Mouse (Mus musculus): ENCODE data around the gene Magee2. TPM values are rescaled to one million over a fixed set of nuclear protein-coding genes. Genes with fewer than 3 reads are reported as not detected.
"Not testable (repeated sequence)": the region's sequence is repeated elsewhere in the genome, so short reads cannot be mapped to it uniquely, and the experiment has no call there.

Magee2 gene
- polyA plus RNA-seq (2014; fragmentation: Nextera tagmentation; extraction: Ambion mirVana): 1.5 and 2.1 TPM in 2 replicates

- Histone ChIP-seq H3K9ac (ENCODE audit: low read length) (peak within 1 kb of the TSS; percentile 67), H3K27me3 (ENCODE audit: control insufficient read depth, insufficient read depth, low read length) (peaks cover 21% of the 10 kb centered on the region), H3K4me3 (ENCODE audit: control insufficient read depth in 1 of 2, insufficient read depth in 1 of 2, low read depth in 1 of 2, low read length in 2 of 2) (peak within 1 kb of the TSS; percentile 48 to 81), H3K4me2 (ENCODE audit: low read length) (peak within 1 kb of the TSS; percentile 69), H3K36me3 (ENCODE audit: control insufficient read depth, insufficient read depth, low read length) (no peaks in the 10 kb centered on the region), H3K4me1 (ENCODE audit: control insufficient read depth in 2 of 2, insufficient read depth in 2 of 2, low read length in 2 of 2) (no peaks in the 10 kb centered on the region), H3K27ac (replicated peaks in 1 of 2; ENCODE audit: control insufficient read depth in 1 of 2, insufficient read depth in 1 of 2, low read depth in 2 of 2, low read length in 2 of 2) (no peak within 1 kb of the TSS), H3K9me3 (ENCODE audit: control insufficient read depth, low read length) (no peaks in the 10 kb centered on the region)
- 21% methylated on average over 37 of the region's 37 CpGs for WGBS
- no peak for ATAC-seq (ENCODE audit: insufficient number of reproducible peaks, insufficient read depth, low FRiP score, low read depth)
Measured at GRCm38 (mm10) chrX:104856751-104857341, at the start of gene Magee2. Magee2 (minus strand) TSS chrX:104857267.

GRCm38 (mm10) chrX:104853610-104854009 lies 3.5 kb downstream of the Magee2 start:
- ATAC-seq (ENCODE audit: insufficient number of reproducible peaks, insufficient read depth, low FRiP score, low read depth): no peak
- WGBS: 34% methylated on average over 9 of the region's 9 CpGs
- no peak overlapping the region for H3K27ac ChIP-seq (replicated peaks in 1 of 2; ENCODE audit: control insufficient read depth in 1 of 2, insufficient read depth in 1 of 2, low read depth in 2 of 2, low read length in 2 of 2)
- no peak overlapping the region for H3K9ac ChIP-seq (ENCODE audit: low read length)
- H3K4me2 ChIP-seq (ENCODE audit: low read length): peak overlapping the region; percentile 46
- H3K4me1 ChIP-seq (ENCODE audit: control insufficient read depth in 2 of 2, insufficient read depth in 2 of 2, low read length in 2 of 2): no peaks in the 10 kb centered on the region
- no peak overlapping the region for H3K4me3 ChIP-seq (ENCODE audit: control insufficient read depth in 1 of 2, insufficient read depth in 1 of 2, low read depth in 1 of 2, low read length in 2 of 2)
- no peaks in the 10 kb centered on the region for H3K36me3 ChIP-seq (ENCODE audit: control insufficient read depth, insufficient read depth, low read length)
- H3K9me3 ChIP-seq (ENCODE audit: control insufficient read depth, low read length): no peaks in the 10 kb centered on the region
- H3K27me3 ChIP-seq (ENCODE audit: control insufficient read depth, insufficient read depth, low read length): peaks cover 21% of the 10 kb centered on the region; the same call in 1 of the 2 replicates

GRCm38 (mm10) chrX:104817583-104817982 lies 39.5 kb downstream of the Magee2 start:
- not testable (repeated sequence) for H3K4me3 ChIP-seq (ENCODE audit: control insufficient read depth in 1 of 2, insufficient read depth in 1 of 2, low read depth in 1 of 2, low read length in 2 of 2); H3K27ac ChIP-seq (replicated peaks in 1 of 2; ENCODE audit: control insufficient read depth in 1 of 2, insufficient read depth in 1 of 2, low read depth in 2 of 2, low read length in 2 of 2); H3K36me3 ChIP-seq (ENCODE audit: control insufficient read depth, insufficient read depth, low read length); H3K27me3 ChIP-seq (ENCODE audit: control insufficient read depth, insufficient read depth, low read length); H3K4me2 ChIP-seq (ENCODE audit: low read length); H3K4me1 ChIP-seq (ENCODE audit: control insufficient read depth in 2 of 2, insufficient read depth in 2 of 2, low read length in 2 of 2); H3K9me3 ChIP-seq (ENCODE audit: control insufficient read depth, low read length); ATAC-seq (ENCODE audit: insufficient number of reproducible peaks, insufficient read depth, low FRiP score, low read depth); H3K9ac ChIP-seq (ENCODE audit: low read length)
- WGBS: 70% methylated on average over 4 of the region's 5 CpGs

- 86% methylated on average over 1 of the region's 3 CpGs for WGBS
Measured at GRCm38 (mm10) chrX:104816987-104817386, 40.1 kb downstream of the Magee2 start.

GRCm38 (mm10) chrX:104813704-104814103 lies 43.4 kb downstream of the Magee2 start:
- WGBS: 31% methylated on average over 3 of the region's 4 CpGs
- not testable (repeated sequence) for H3K4me2 ChIP-seq (ENCODE audit: low read length); ATAC-seq (ENCODE audit: insufficient number of reproducible peaks, insufficient read depth, low FRiP score, low read depth); H3K36me3 ChIP-seq (ENCODE audit: control insufficient read depth, insufficient read depth, low read length); H3K9ac ChIP-seq (ENCODE audit: low read length); H3K4me3 ChIP-seq (ENCODE audit: control insufficient read depth in 1 of 2, insufficient read depth in 1 of 2, low read depth in 1 of 2, low read length in 2 of 2); H3K4me1 ChIP-seq (ENCODE audit: control insufficient read depth in 2 of 2, insufficient read depth in 2 of 2, low read length in 2 of 2); H3K9me3 ChIP-seq (ENCODE audit: control insufficient read depth, low read length); H3K27me3 ChIP-seq (ENCODE audit: control insufficient read depth, insufficient read depth, low read length); H3K27ac ChIP-seq (replicated peaks in 1 of 2; ENCODE audit: control insufficient read depth in 1 of 2, insufficient read depth in 1 of 2, low read depth in 2 of 2, low read length in 2 of 2)

More at GRCm38 (mm10) chrX:104816987-104817386, 40.1 kb downstream of the Magee2 start:
- H3K27me3 ChIP-seq (ENCODE audit: control insufficient read depth, insufficient read depth, low read length); ATAC-seq (ENCODE audit: insufficient number of reproducible peaks, insufficient read depth, low FRiP score, low read depth); H3K9me3 ChIP-seq (ENCODE audit: control insufficient read depth, low read length); H3K4me3 ChIP-seq (ENCODE audit: control insufficient read depth in 1 of 2, insufficient read depth in 1 of 2, low read depth in 1 of 2, low read length in 2 of 2); H3K27ac ChIP-seq (replicated peaks in 1 of 2; ENCODE audit: control insufficient read depth in 1 of 2, insufficient read depth in 1 of 2, low read depth in 2 of 2, low read length in 2 of 2); H3K4me1 ChIP-seq (ENCODE audit: control insufficient read depth in 2 of 2, insufficient read depth in 2 of 2, low read length in 2 of 2); H3K36me3 ChIP-seq (ENCODE audit: control insufficient read depth, insufficient read depth, low read length); H3K4me2 ChIP-seq (ENCODE audit: low read length); H3K9ac ChIP-seq (ENCODE audit: low read length): not testable (repeated sequence)

Other genes starting within 250 kb of the Magee2 start
- gene Zdhhc15, start 186.2 kb downstream of the Magee2 start, polyA plus RNA-seq (2014; fragmentation: Nextera tagmentation; extraction: Ambion mirVana): 6.1 and 6.3 TPM in 2 replicates
- gene Pbdc1, start 222.5 kb upstream of the Magee2 start, polyA plus RNA-seq (2014; fragmentation: Nextera tagmentation; extraction: Ambion mirVana): 28.5 and 39.0 TPM in 2 replicates

Data from heart, embryonic 14.5 days (tissue).